Mouse (Mus musculus) mouse embryonic stem cell (cell line): Measurements from ENCODE around the gene Tmem236.
"Not testable (repeated sequence)": the region's sequence is repeated elsewhere in the genome, so short reads cannot be mapped to it uniquely, and the experiment has no call there.

Source experiments
- in situ Hi-C, 2 experiments: fragments of 300-500 bp; cut with MboI; formaldehyde crosslinking; loops; 1 replicate in 1 of 2; 3 replicates in 1 of 2; pipeline ENCODE4 v1.14.3; 2019 to 2020; ENCODE audit warnings: low sequenced_read_pairs in 2 of 2, low pct_unique_long_range_greater_than_20kb in 1 of 2, mixed read lengths in 1 of 2; ENCODE audit not compliant: unreplicated experiment in 1 of 2

Gene Tmem236

GRCm38 (mm10) chr2:14176460-14177193 lies 2.3 kb downstream of the Tmem236 start:
- in situ Hi-C loops, result no loop called here

DNA sequence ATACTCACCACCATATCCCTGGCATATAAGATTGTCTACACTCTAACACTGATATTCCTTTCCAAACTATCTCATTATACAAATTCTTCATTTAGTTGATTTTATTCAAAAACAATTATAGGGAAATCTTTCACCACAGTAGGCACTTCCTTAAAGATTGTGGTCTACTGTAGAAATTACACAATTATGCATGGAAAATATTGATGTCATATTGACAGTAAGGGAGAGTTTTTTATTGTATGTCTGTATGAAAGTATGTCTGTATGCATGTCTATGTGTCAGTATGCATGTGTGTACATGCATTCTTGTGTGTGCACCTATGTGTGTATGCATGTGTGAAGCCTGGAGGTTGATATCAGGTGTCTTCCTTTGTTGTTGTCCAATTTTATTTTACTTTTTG lies 10.1 kb downstream of the Tmem236 start:
- in situ Hi-C loops, result no loop called here

- in situ Hi-C loops, result no loop called here
Measured at GRCm38 (mm10) chr2:14190684-14191083, 16.4 kb downstream of the Tmem236 start.

DNA sequence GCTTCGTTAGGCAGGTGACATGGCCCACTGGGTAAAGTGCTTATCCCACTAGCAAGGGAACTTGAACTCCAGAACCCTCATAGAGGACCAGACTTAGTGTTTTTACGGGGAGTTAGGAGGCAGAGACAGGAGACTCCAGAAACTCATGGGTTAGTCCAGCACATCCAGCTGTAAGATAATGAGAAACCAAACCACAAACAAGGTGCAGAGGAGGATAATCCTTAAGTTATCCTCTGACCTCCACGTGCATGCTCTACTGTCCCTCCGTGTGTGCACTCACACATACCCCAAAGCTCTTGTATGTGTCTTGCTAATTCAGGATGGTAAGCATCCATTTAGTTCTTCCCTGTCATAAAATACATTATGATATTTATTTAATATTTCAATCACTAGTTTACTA lies 17.3 kb downstream of the Tmem236 start:
- in situ Hi-C loops, result no loop called here

GRCm38 (mm10) chr2:14192046-14192445 lies 17.7 kb downstream of the Tmem236 start:
- in situ Hi-C loops, result no loop called here

- in situ Hi-C loops, result not testable (repeated sequence)
Measured at GRCm38 (mm10) chr2:14198325-14198903, 24.1 kb downstream of the Tmem236 start.

GRCm38 (mm10) chr2:14199621-14200020 lies 25.3 kb downstream of the Tmem236 start:
- in situ Hi-C loops, result no loop called here

DNA sequence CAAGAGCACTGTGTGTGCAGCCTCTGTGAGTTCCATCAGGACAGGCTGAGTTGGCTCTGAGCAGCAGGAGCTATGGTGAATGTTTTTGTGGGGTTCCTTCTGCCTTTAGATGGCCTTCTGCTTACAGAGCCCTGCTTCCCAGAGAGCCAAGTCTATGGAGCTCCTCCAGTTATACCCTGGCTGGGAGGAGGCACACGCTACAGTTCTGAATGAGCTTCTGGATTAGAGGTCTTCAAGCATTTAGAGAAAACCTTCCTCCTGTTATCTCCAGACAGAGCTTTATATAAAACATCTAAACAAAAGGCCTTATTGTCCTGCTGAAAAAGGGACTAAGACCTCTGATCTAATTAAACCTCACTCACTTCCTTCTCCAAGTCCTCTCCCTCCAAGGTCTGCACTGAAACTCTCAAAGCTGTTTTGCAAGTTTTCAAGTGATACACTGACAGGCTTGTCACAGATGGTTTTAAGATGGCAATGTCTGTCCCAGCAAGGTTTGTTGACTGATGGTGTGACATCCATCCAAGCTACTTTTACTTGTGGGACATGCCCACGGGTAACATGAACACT lies 26.6 kb downstream of the Tmem236 start:
- in situ Hi-C loops, result not testable (repeated sequence)

DNA sequence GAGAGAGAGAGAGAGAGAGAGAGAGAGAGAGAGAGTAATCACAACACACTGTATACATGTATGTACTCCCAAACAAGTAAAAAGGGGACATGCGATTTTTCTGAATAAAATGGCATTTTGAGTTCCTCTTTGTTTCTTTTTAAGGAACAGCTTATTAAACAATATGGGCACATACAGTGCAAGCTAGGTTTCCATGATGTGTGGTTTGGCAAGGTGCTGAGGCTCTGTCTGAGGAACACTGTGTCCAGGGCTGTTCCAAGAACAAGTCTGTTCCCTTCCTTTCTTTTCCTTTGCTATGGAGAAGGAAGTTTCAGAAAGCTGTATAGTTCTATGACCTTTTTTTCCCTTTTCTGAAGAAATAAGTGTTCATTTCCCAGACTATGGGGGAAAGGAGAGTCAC lies 30.0 kb downstream of the Tmem236 start:
- in situ Hi-C loops, result no loop called here

DNA sequence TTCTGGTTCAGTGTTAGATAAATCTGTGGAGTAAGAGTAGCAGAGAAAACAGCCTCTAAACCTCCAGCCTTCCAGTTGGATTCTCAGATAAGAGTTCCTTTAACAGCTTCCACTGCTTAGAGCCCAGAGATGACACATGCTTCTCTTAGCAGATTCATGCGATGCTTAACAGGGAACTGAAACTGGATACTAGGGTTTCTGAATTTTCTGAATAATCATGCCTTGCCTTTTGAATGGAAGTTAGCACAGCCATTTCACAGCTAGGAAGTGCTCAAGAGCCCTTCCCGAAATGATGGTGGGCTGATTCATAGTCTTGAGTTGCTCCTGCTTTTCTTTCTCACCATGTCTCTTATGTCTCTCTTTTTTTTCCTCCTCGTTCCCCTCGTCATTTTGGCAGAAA lies 32.5 kb downstream of the Tmem236 start:
- in situ Hi-C loops, result no loop called here

DNA sequence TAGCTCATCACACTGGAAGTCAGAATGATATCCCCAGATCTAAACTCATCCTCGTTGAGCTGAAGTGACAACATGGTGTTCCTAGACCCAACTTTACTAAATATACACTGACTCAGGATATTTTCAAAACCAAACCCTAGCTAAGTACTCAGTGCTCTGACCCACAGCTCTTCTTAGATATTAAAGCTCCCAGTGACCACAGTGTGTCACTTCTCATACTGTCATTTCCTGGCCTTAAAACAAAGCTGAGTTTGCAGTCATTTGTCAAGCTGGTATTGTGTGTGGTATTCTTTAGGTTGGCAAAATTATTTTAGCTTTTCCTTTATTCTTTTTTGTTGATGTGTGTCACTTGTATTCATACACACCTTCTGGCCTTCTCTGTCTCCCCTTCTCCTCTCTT lies 36.4 kb downstream of the Tmem236 start:
- in situ Hi-C loops, result no loop called here

GRCm38 (mm10) chr2:14211606-14212005 lies 37.3 kb downstream of the Tmem236 start:
- in situ Hi-C loops, result no loop called here

DNA sequence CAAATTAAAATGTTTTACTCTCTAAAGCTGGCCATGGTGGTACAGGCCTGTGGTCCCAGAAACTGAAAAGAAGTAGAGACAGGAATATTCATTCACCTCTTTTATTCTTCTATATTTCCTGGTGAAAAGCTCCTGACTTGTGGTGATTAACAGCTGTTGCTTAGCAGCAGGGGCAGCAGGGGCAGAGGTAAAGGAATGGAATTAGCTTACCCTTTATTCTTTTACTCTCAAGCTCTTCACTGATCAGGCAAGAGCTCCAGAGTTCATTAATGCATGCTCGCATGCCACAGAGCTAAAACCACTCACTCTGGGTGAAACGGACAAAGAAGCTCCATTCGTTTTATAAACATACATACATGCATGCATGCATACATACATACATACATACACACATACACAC lies 40.4 kb downstream of the Tmem236 start:
- in situ Hi-C loops, result no loop called here

- in situ Hi-C loops, result no loop called here
Measured at GRCm38 (mm10) chr2:14216653-14217052, 42.3 kb downstream of the Tmem236 start.

GRCm38 (mm10) chr2:14218126-14218525 lies 43.8 kb downstream of the Tmem236 start:
- in situ Hi-C loops, result no loop called here

DNA sequence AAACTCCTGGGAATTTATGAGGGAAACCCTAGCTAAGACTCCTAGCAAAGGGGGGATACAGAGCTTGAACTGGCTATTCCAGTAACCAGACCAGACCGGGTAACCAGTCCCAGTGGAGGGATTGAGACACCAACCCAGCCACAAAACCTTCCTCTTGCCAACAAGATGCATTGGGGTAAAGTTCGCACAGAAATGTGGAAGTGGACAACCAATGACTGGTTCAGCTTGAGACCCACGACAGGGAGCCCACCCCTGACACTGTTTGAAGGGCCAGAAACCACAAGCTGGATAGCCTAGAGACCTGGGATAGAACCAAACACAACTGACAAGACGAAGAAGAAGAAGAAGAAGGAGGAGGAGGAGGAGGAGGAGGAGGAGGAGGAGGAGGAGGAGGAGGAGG lies 50.1 kb downstream of the Tmem236 start:
- in situ Hi-C loops, result no loop called here

GRCm38 (mm10) chr2:14228495-14228894 lies 54.2 kb downstream of the Tmem236 start:
- in situ Hi-C loops, result no loop called here

DNA sequence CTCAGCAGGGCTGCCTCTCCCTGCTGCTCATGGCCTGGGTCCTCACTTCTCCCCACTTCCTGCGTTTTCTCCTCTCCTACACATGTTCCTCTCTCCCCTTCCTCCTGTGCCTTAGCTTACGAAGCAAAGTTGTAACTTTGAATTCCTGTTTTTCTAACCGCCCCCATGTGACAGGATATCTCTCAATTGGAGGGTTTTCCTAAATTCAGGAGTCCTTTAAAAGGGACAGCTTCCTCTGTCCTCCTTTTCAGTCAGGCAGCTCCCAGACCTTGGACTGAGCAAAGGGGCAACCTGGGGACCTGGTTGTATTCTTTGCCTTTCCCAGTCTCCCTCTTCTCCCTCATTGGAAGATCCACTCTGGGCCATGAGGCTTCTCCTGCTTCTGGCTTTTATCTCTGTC lies 54.8 kb downstream of the Tmem236 start, which contains the start of gene Mrc1:
TSS of gene Mrc1 (plus strand) at position 244 of the 400 bp plus-strand sequence.
- in situ Hi-C loops, result no loop called here

DNA sequence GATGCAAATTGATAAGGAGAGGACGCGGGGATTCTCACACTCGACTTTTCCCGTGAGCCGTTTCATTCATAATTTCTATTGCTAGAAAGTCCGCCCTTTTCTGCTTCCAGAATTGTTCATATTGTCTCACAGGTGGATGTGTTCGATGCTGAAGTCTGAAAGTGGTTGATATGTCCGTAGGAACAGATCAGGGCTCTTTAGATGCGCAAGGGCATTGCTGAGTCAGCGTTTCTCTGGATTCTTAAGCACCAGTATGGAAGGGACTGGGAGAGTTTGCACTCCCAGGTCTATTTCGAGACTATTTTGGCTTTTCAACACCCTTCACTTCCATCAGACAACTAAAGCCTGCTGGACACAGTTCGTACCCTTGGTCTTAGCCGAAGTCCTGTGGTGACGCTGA lies 55.7 kb downstream of the Tmem236 start:
- in situ Hi-C loops, result no loop called here

DNA sequence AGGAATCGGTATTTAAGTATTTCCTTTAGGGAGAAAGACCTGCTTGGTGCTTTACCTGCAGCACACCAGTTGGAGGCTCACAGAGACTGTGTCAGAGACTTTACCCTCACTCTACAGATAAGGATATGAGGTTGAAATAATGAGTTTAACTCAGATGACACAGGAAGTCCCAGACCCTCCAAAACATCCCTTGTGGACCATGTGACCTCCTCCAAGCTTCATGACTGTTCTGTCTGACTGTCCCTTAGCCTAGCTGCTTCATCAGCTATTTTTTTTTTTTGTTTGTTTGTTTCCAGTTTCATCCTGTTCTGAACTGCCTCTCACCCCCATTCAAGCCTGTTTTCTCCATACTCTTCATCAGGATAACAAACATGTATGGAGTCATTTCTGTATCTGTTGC lies 58.6 kb downstream of the Tmem236 start:
- in situ Hi-C loops, result no loop called here
